Mouse (Mus musculus) C2C12 (cell line): ENCODE results near the gene Hcn2.

Experiments used
- CEBPB ChIP-seq: IDR thresholded peaks from one replicate; pipeline ENCODE4 v1.6.1; 2011; ENCODE audit warnings: low read depth, mild to moderate bottlenecking, control low read depth, moderate library complexity
- CTCF ChIP-seq: IDR thresholded peaks from one replicate; pipeline ENCODE4 v1.5.1; 2011; ENCODE audit not compliant: control insufficient read depth, insufficient read depth, insufficient read length
- MYOD1 ChIP-seq: IDR thresholded peaks from one replicate; pipeline ENCODE4 v1.6.1; 2011; ENCODE audit warnings: low read depth; ENCODE audit not compliant: control insufficient read depth, insufficient read length
- MYOG ChIP-seq: IDR thresholded peaks from one replicate; pipeline ENCODE4 v1.6.1; 2011; ENCODE audit not compliant: control insufficient read depth, insufficient read length; ENCODE audit errors: extremely low read depth
- USF1 ChIP-seq: IDR thresholded peaks from one replicate; pipeline ENCODE4 v1.6.1; 2011; ENCODE audit warnings: low read depth, mild to moderate bottlenecking, control low read depth, moderate library complexity

- TF ChIP-seq CTCF, result no peak
- TF ChIP-seq MYOD1, result no peak
- no peak for TF ChIP-seq USF1
- TF ChIP-seq MYOG, result no peak
- TF ChIP-seq CEBPB, result no peak
Measured at GRCm38 (mm10) chr10:79698459-79698858, 18.0 kb upstream of the Hcn2 start.
